Mouse (Mus musculus) hindbrain, embryonic 14.5 days (tissue): ENCODE data around the gene Sptb. TPM values are rescaled to one million over a fixed set of nuclear protein-coding genes. Genes with fewer than 3 reads are reported as not detected.

Experiments used
- microRNA-seq: library from miRNA; unstranded; fragments of <30 nt; microRNA quantifications from one replicate; pipeline ENCODE4, GENCODE M21; 2016
- polyA plus RNA-seq: library from polyadenylated mRNA; unstranded; fragments of >200 nt; fragmentation: Nextera tagmentation; extraction: Ambion mirVana; gene quantifications from 2 replicates; pipeline ENCODE4 v1.2.1, GENCODE M21; 2014

Sptb gene
- polyA plus RNA-seq, 1 experiment from 2014 or later = 11.3 TPM

Small RNAs within 50 kb of the gene (microRNA-seq; reads per million reads assigned to microRNA genes)
- gene Mir5135 = not detected

Other genes starting within 250 kb of the Sptb start
- 1.3 and 1.6 TPM in 2 replicates for gene Plekhg3, start 179.7 kb downstream of the Sptb start, polyA plus RNA-seq
- 123 and 161 TPM in 2 replicates for gene Churc1, start 55.0 kb upstream of the Sptb start, polyA plus RNA-seq
- gene Fntb, start 55.0 kb upstream of the Sptb start, polyA plus RNA-seq = 40.4 and 43.9 TPM in 2 replicates
- 0.19 TPM in 1 of 2 replicates, not detected in the other for gene Gpx2, start 85.0 kb upstream of the Sptb start, polyA plus RNA-seq
- gene Rab15, start 112.4 kb upstream of the Sptb start, polyA plus RNA-seq = 35.7 and 44.8 TPM in 2 replicates